Mouse (Mus musculus) adrenal gland, adult 2 months (tissue): ENCODE data around the gene Ccdc148. TPM values are rescaled to one million over a fixed set of nuclear protein-coding genes. Genes with fewer than 3 reads are reported as not detected.

Source experiments
- DNase-seq: peaks from one replicate; pipeline ENCODE4 v3.0.0; 2021
- long read RNA-seq: library from polyadenylated mRNA; stranded (forward); transcript quantifications from one replicate; pipeline ENCODE4 v2.0.0, GENCODE M21; 2021
- polyA plus RNA-seq: library from polyadenylated mRNA; depleted of rRNA; stranded (reverse); fragments of >200 nt; gene quantifications from 2 replicates; pipeline ENCODE4 v1.2.3, GENCODE M21; 2012; rRNA removed
- total RNA-seq, 2 experiments: library from RNA; stranded (reverse); gene quantifications; 2 replicates each; pipeline ENCODE4 v1.2.3; 2021

Gene Ccdc148
- total RNA-seq (1 to 10 TPM; 1.1 to 1.3 TPM), polyA plus RNA-seq (0.02 and 0.06 TPM in 2 replicates)
- long read RNA-seq: 0 reads

- peak; percentile 95 for DNase-seq
Measured at GRCm38 (mm10) chr2:59160605-59160963, at the start of gene Ccdc148, which contains the start of gene Pkp4. Ccdc148 (minus strand) TSS chr2:59160683. Pkp4 (plus strand) TSS chr2:59160850.

GRCm38 (mm10) chr2:59208276-59208675, 47.8 kb upstream of the Ccdc148 start:
- no peak for DNase-seq

- DNase-seq: no peak
Measured at GRCm38 (mm10) chr2:59207725-59208124, 47.2 kb upstream of the Ccdc148 start.

- DNase-seq: no peak
Measured at GRCm38 (mm10) chr2:59207240-59207639, 46.8 kb upstream of the Ccdc148 start.

GRCm38 (mm10) chr2:59206190-59206589, 45.7 kb upstream of the Ccdc148 start:
- DNase-seq: no peak

GRCm38 (mm10) chr2:59205092-59205491, 44.6 kb upstream of the Ccdc148 start:
- no peak for DNase-seq

GRCm38 (mm10) chr2:59203627-59204425, 43.3 kb upstream of the Ccdc148 start:
- DNase-seq: no peak

- no peak for DNase-seq
Measured at GRCm38 (mm10) chr2:59202930-59203329, 42.4 kb upstream of the Ccdc148 start.

GRCm38 (mm10) chr2:59200511-59200910, 40.0 kb upstream of the Ccdc148 start:
- no peak for DNase-seq

GRCm38 (mm10) chr2:59199476-59199976, 39.0 kb upstream of the Ccdc148 start:
- no peak for DNase-seq

GRCm38 (mm10) chr2:59197156-59197555, 36.7 kb upstream of the Ccdc148 start:
- DNase-seq: no peak

GRCm38 (mm10) chr2:59193117-59193516, 32.6 kb upstream of the Ccdc148 start:
- no peak for DNase-seq

- DNase-seq: no peak
Measured at GRCm38 (mm10) chr2:59191466-59191865, 31.0 kb upstream of the Ccdc148 start.

- no peak for DNase-seq
Measured at GRCm38 (mm10) chr2:59190186-59190585, 29.7 kb upstream of the Ccdc148 start.

GRCm38 (mm10) chr2:59189661-59190185, 29.2 kb upstream of the Ccdc148 start:
- DNase-seq: no peak

GRCm38 (mm10) chr2:59188306-59188705, 27.8 kb upstream of the Ccdc148 start:
- DNase-seq: no peak

- no peak for DNase-seq
Measured at GRCm38 (mm10) chr2:59186966-59187365, 26.5 kb upstream of the Ccdc148 start.

- DNase-seq: peak; percentile 49
Measured at GRCm38 (mm10) chr2:59186122-59186521, 25.6 kb upstream of the Ccdc148 start.

GRCm38 (mm10) chr2:59184107-59185064, 23.9 kb upstream of the Ccdc148 start:
- DNase-seq: no peak

- DNase-seq: no peak
Measured at GRCm38 (mm10) chr2:59183541-59183940, 23.1 kb upstream of the Ccdc148 start.

- DNase-seq: no peak
Measured at GRCm38 (mm10) chr2:59181321-59182113, 21.0 kb upstream of the Ccdc148 start.
